Mouse (Mus musculus) embryonic facial prominence, embryonic 13.5 days (tissue): ENCODE measurements around the gene Nfkb1. TPM values are rescaled to one million over a fixed set of nuclear protein-coding genes. Genes with fewer than 3 reads are reported as not detected.

Experiments used
- ATAC-seq: fragments of 200-750 bp; cut with Nextera tagmentation; 2 replicates; pipeline ENCODE4 v1.8.0; 2017; ENCODE audit warnings: low read depth; ENCODE audit not compliant: insufficient number of reproducible peaks, insufficient read depth, low FRiP score, low TSS enrichment
- H3K27ac ChIP-seq: fragments of 300-500 bp; sonication (generic); 2 replicates; pipeline ENCODE4 v1.5.1; 2015; ENCODE audit warnings: moderate library complexity, mild to moderate bottlenecking, inconsistent platforms
- H3K27me3 ChIP-seq: fragments of 300-500 bp; sonication (generic); 2 replicates; pipeline ENCODE4 v1.6.1; 2015; ENCODE audit warnings: mild to moderate bottlenecking, inconsistent platforms
- H3K36me3 ChIP-seq: fragments of 300-500 bp; sonication (generic); 2 replicates; pipeline ENCODE4 v1.6.1; 2015; ENCODE audit warnings: mild to moderate bottlenecking, inconsistent platforms
- H3K4me1 ChIP-seq: fragments of 300-500 bp; sonication (generic); 2 replicates; pipeline ENCODE4 v1.6.1; 2015; ENCODE audit warnings: inconsistent platforms
- H3K4me2 ChIP-seq: fragments of 300-500 bp; sonication (generic); 2 replicates; pipeline ENCODE4 v1.6.1; 2015; ENCODE audit warnings: moderate library complexity, mild to moderate bottlenecking, inconsistent platforms
- H3K4me3 ChIP-seq: fragments of 300-500 bp; sonication (generic); 2 replicates; pipeline ENCODE4 v1.5.1; 2015; ENCODE audit warnings: mild to moderate bottlenecking, inconsistent platforms
- H3K9ac ChIP-seq: fragments of 300-500 bp; sonication (generic); 2 replicates; pipeline ENCODE4 v1.6.1; 2015; ENCODE audit warnings: mild to moderate bottlenecking, inconsistent platforms
- H3K9me3 ChIP-seq: fragments of 300-500 bp; sonication (generic); 2 replicates; pipeline ENCODE4 v1.6.1; 2016; ENCODE audit warnings: inconsistent platforms
- WGBS: fragments of 180-500 bp; shearing (Covaris S2); methylation state at CpG from one replicate; pipeline ENCODE4 v1.1.7; 2015; ENCODE audit warnings: mixed read lengths; 5-methylcytosine and 5-hydroxymethylcytosine counted together
- polyA plus RNA-seq: library from polyadenylated mRNA; unstranded; fragments of >200 nt; fragmentation: Nextera tagmentation; extraction: Ambion mirVana; gene quantifications from 2 replicates; pipeline ENCODE4 v1.2.1, GENCODE M21; 2015

Nfkb1 gene
- polyA plus RNA-seq, 1 experiment from 2014 or later = 20.4 TPM

DNA sequence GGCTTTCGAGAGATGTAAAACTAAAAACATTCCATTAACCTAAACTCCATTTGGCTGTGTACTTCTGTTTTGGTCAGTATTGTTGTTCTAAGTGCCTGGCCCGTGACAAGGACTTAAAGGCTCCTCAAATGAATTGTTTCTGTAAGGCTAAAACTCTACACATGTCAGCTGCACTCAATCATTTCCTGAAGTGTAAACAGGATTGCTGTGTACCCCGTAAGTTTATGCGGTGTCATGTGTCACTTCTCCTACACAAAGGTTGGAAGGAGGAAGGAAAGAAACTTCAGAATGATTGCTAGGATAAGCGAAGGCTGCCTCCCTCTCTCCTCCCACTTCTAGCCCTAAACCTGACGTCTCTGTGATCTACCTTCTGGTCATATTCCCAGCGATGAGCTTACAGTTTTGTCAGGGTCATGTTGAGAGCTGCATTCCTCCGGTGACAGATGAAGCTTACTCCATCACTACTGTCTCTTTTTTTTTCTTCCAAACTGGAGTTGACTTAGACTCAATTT is 10.0 kb downstream of the Nfkb1 start:
- 35% methylated on average over 8 of the region's 8 CpGs for WGBS
- H3K36me3 ChIP-seq = peaks cover 8% of the 10 kb centered on the region; the same call in 1 of the 2 replicates
- peak overlapping the region; percentile 29; the same call in 1 of the 2 replicates for H3K27ac ChIP-seq
- no peak overlapping the region for H3K9ac ChIP-seq
- H3K27me3 ChIP-seq = no peaks in the 10 kb centered on the region
- no peaks in the 10 kb centered on the region for H3K9me3 ChIP-seq
- ATAC-seq = no peak
- H3K4me2 ChIP-seq = no peak overlapping the region
- peaks cover 25% of the 10 kb centered on the region for H3K4me1 ChIP-seq
- H3K4me3 ChIP-seq = no peak overlapping the region

DNA sequence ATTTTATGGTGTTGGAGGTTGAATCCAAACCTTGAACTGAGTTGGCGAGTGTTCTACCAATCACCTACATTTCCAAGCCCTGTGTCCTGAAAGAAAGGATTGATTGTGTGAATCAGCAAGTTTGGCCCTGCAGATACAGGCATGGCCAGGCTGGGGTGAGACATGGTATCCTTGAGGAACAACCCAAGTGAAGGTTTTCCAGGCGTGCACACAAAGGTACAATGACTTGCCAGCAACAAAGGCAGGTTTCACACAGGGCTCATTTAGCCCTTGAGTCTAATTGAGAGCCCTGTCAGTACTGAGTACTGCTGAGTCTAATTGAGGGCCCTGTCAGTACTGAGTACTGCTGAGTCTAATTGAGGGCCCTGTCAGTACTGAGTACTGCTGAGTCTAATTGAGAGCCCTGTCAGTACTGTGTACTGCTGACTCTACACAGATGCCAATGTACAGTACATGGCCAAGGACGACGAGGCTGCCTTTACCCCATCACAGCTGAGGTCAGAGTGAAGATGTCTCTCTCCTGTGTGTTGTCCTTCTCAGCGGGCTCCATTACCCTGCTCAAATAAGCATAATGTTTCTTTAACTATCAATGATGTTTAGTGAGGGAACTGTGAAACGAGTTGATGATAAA is 11.0 kb downstream of the Nfkb1 start:
- no peak overlapping the region for H3K9ac ChIP-seq
- H3K27ac ChIP-seq = no peak overlapping the region
- ATAC-seq = no peak
- H3K4me3 ChIP-seq = no peak overlapping the region
- H3K4me1 ChIP-seq = peaks cover 25% of the 10 kb centered on the region
- 86% methylated on average over 6 of the region's 6 CpGs for WGBS
- H3K9me3 ChIP-seq = no peaks in the 10 kb centered on the region
- H3K27me3 ChIP-seq = no peaks in the 10 kb centered on the region
- H3K36me3 ChIP-seq = peaks cover 8% of the 10 kb centered on the region; the same call in 1 of the 2 replicates
- H3K4me2 ChIP-seq = no peak overlapping the region

DNA sequence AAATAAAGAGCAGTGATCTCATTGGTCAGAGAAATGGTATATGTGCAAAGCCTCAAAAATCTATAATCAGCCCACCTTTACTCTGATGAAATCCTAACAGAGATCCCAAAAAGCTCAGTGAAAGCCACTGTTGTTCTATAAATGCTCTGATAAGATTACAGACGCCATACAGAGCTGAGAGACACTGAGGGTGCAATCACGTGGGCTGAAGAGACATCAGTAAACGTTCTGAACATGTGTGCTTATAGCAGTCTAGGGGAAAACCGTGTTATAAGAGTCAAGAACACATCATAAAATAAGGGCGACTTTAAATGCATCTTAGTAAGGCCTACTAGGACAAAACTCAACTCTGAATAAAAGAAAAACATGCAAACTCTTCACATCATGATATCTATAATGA is 14.3 kb downstream of the Nfkb1 start:
- Histone ChIP-seq H3K9me3 (no peaks in the 10 kb centered on the region), H3K4me1 (peaks cover 48% of the 10 kb centered on the region), H3K9ac (no peak overlapping the region), H3K27ac (no peak overlapping the region), H3K27me3 (no peaks in the 10 kb centered on the region), H3K36me3 (peaks cover 8% of the 10 kb centered on the region; the same call in 1 of the 2 replicates), H3K4me2 (no peak overlapping the region), H3K4me3 (no peak overlapping the region)
- ATAC-seq = no peak
- 76% methylated on average over 5 of the region's 5 CpGs for WGBS

- Histone ChIP-seq H3K27me3 (no peaks in the 10 kb centered on the region), H3K9me3 (no peaks in the 10 kb centered on the region), H3K4me1 (peaks cover 43% of the 10 kb centered on the region), H3K36me3 (peaks cover 8% of the 10 kb centered on the region; the same call in 1 of the 2 replicates), H3K4me2 (no peak overlapping the region), H3K9ac (no peak overlapping the region), H3K4me3 (no peak overlapping the region), H3K27ac (no peak overlapping the region)
- ATAC-seq = no peak
- 74% methylated on average over 2 of the region's 2 CpGs for WGBS
These were observed 15.0 kb downstream of the Nfkb1 start for GRCm38 (mm10) chr3:135676364-135676763.

DNA sequence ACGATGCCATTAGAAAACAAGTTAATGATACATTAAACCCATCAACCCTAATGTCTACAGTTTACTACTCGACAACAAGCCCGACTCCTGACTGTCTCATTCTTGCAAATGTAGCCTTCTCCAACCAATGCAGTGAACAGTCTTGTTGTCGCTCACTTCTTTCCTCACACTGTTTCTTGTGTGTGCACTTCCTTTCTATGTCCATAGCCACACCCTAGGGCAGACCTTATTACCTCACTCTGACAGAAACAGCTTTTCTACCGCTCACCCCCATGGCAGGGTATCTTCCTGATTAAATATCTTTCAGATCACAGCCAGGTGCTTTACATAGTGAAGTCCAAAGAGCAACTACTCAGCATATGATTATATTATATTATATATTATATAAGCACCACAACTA is 15.9 kb downstream of the Nfkb1 start:
- no peak for ATAC-seq
- peaks cover 48% of the 10 kb centered on the region for H3K4me1 ChIP-seq
- 81% methylated on average over 5 of the region's 5 CpGs for WGBS
- H3K9me3 ChIP-seq = no peaks in the 10 kb centered on the region
- no peak overlapping the region for H3K27ac ChIP-seq
- no peak overlapping the region for H3K9ac ChIP-seq
- no peaks in the 10 kb centered on the region for H3K27me3 ChIP-seq
- no peak overlapping the region for H3K4me3 ChIP-seq
- peaks cover 6% of the 10 kb centered on the region; the same call in 1 of the 2 replicates for H3K36me3 ChIP-seq
- H3K4me2 ChIP-seq = no peak overlapping the region

- no peaks in the 10 kb centered on the region for H3K27me3 ChIP-seq
- H3K9ac ChIP-seq = no peak overlapping the region
- no peak overlapping the region for H3K4me2 ChIP-seq
- H3K27ac ChIP-seq = peak overlapping the region; percentile 39
- peaks cover 5% of the 10 kb centered on the region; the same call in 1 of the 2 replicates for H3K36me3 ChIP-seq
- no peaks in the 10 kb centered on the region for H3K9me3 ChIP-seq
- H3K4me1 ChIP-seq = peaks cover 51% of the 10 kb centered on the region
- H3K4me3 ChIP-seq = no peak overlapping the region
- no peak for ATAC-seq
- WGBS = 65% methylated on average over 13 of the region's 13 CpGs
These were observed 16.5 kb downstream of the Nfkb1 start for GRCm38 (mm10) chr3:135674716-135675392.

DNA sequence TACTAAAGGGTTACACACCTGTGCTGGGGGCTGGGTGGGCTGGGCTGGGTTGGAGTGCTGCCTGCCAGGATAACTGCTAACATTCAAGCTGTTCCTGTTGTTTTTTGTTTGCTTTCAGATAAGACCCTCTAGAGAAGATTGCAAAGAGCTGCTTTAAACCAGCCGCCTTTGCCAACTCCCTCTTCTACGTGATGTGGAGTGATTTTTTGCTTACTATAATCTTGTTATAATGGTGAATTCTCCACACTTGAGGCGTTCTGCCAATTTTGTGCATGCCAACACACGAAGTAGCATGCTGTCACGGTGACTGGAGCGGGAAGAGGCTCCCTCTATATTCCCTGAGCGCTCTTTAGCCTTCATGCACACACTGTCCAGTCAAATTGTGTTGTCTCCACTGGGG is 17.7 kb downstream of the Nfkb1 start:
- Histone ChIP-seq H3K36me3 (peaks cover 7% of the 10 kb centered on the region; the same call in 1 of the 2 replicates), H3K9ac (0 out of 2 replicates have a peak overlapping the region, but pooled peaks have one; percentile 49), H3K27ac (peak overlapping the region; percentile 72), H3K9me3 (no peaks in the 10 kb centered on the region), H3K4me2 (peak overlapping the region; percentile 27), H3K4me1 (peaks cover 51% of the 10 kb centered on the region), H3K4me3 (no peak overlapping the region), H3K27me3 (no peaks in the 10 kb centered on the region)
- WGBS = 35% methylated on average over 7 of the region's 7 CpGs
- ATAC-seq = no peak; the same call in 1 of the 2 replicates

- WGBS = 78% methylated on average over 4 of the region's 4 CpGs
- Histone ChIP-seq H3K4me2 (peak overlapping the region; percentile 27; the same call in 1 of the 2 replicates), H3K9ac (no peak overlapping the region), H3K4me3 (no peak overlapping the region), H3K27me3 (no peaks in the 10 kb centered on the region), H3K27ac (peak overlapping the region; percentile 72), H3K4me1 (peaks cover 51% of the 10 kb centered on the region), H3K36me3 (0 out of 2 replicates have a peak, but pooled peaks cover 6% of the 10 kb centered on the region), H3K9me3 (no peaks in the 10 kb centered on the region)
- no peak for ATAC-seq
These were observed 18.3 kb downstream of the Nfkb1 start for GRCm38 (mm10) chr3:135673041-135673440.

- Histone ChIP-seq H3K9ac (no peak overlapping the region), H3K27me3 (no peaks in the 10 kb centered on the region), H3K4me3 (no peak overlapping the region), H3K9me3 (no peaks in the 10 kb centered on the region), H3K4me2 (no peak overlapping the region), H3K4me1 (peaks cover 51% of the 10 kb centered on the region), H3K36me3 (peaks cover 11% of the 10 kb centered on the region; the same call in 1 of the 2 replicates), H3K27ac (0 out of 2 replicates have a peak overlapping the region, but pooled peaks have one; percentile 72)
- no peak for ATAC-seq
- 77% methylated on average over 5 of the region's 5 CpGs for WGBS
These were observed 19.2 kb downstream of the Nfkb1 start for GRCm38 (mm10) chr3:135672135-135672534.

- Histone ChIP-seq H3K27me3 (no peaks in the 10 kb centered on the region), H3K4me2 (no peak overlapping the region), H3K9ac (no peak overlapping the region), H3K27ac (peak overlapping the region; percentile 53), H3K4me3 (no peak overlapping the region), H3K9me3 (no peaks in the 10 kb centered on the region), H3K4me1 (peaks cover 50% of the 10 kb centered on the region), H3K36me3 (peaks cover 18% of the 10 kb centered on the region; the same call in 1 of the 2 replicates)
- ATAC-seq = no peak
- WGBS = 36% methylated on average over 4 of the region's 4 CpGs
These were observed 20.5 kb downstream of the Nfkb1 start for GRCm38 (mm10) chr3:135670869-135671268.

DNA sequence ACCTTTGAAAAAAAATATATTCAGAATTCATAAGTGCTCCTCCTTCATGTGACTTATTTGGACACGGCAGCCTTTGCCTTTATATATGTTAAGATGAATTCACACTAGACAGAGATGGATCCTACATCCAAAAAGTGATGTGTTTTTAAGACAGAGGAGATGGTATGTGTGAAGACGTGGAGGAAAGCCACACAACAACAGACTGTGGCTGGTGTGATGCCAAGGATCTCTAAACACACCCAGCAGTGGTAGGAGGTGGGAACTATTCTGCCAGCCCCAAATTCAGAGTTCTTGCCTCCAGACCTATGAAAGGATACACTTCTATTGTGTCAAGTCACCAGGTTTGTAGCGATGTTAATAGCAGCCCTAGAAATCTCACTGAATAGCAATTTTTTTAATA is 24.3 kb downstream of the Nfkb1 start:
- H3K4me1 ChIP-seq = peaks cover 26% of the 10 kb centered on the region
- 82% methylated on average over 3 of the region's 3 CpGs for WGBS
- no peak for ATAC-seq

More for the DNA sequence above, 24.3 kb downstream of the Nfkb1 start:
- H3K4me2 ChIP-seq = no peak overlapping the region
- H3K9ac ChIP-seq = no peak overlapping the region
- no peak overlapping the region for H3K27ac ChIP-seq
- peaks cover 39% of the 10 kb centered on the region for H3K36me3 ChIP-seq
- H3K9me3 ChIP-seq = no peaks in the 10 kb centered on the region
- H3K4me3 ChIP-seq = no peak overlapping the region
- no peaks in the 10 kb centered on the region for H3K27me3 ChIP-seq
